Mouse (Mus musculus): ENCODE results near the gene Gcdh. TPM values are rescaled to one million over a fixed set of nuclear protein-coding genes. Genes with fewer than 3 reads are reported as not detected.
A peak's percentile ranks its signal among the peaks of the same experiment; 100 is the strongest.

The Gcdh gene
- polyA plus RNA-seq, 1 experiment from 2014 or later: 25.9 TPM

DNA sequence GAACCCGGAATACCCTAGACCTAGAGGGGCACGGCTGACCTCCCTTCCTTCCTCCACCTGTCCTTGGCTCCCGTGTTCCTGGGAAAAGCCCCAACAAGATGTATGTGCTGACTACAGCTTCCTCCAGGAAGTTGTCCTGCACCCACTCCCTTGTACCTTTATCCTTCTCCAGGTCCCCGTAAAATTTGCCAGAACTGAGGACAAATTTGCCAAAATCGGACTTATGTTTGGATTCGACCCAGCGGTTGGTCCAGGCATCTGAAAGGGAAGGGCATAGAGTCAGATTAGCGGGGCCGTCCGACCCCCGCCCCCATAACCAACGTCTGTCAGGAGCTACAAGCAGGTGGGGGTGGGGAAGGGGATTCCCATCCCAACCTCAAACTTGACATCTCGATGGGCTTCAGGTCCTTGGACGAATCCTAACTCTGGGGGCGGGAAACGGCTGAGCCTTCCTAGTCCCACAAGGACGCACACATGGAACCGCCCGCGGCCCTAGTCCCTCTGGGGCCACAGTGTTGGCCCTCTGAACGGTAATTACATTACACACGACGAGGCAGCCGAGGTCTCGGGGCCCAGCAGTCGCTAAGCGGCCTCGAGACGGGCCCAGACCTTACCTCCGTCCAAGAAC lies 47.5 kb downstream of the Gcdh start:
- under 1% methylated on average over 30 of the region's 30 CpGs for WGBS
- H3K36me3 ChIP-seq (ENCODE audit: control insufficient read depth, insufficient read depth, low read length): peaks cover 42% of the 10 kb centered on the region
- H3K27ac ChIP-seq (replicated peaks; ENCODE audit: low read depth, low read length): peak overlapping the region; percentile 88
- peak overlapping the region; percentile 97 for H3K4me3 ChIP-seq (replicated peaks; ENCODE audit: low read depth, low read length)
- H3K4me1 ChIP-seq (ENCODE audit: control insufficient read depth, insufficient read depth, low read length): peaks cover 22% of the 10 kb centered on the region
- H3K9me3 ChIP-seq (ENCODE audit: control insufficient read depth, low read length): no peaks in the 10 kb centered on the region
- peak overlapping the region; percentile 95 for H3K9ac ChIP-seq (replicated peaks; ENCODE audit: low read length)
- ATAC-seq (ENCODE audit: low FRiP score, low TSS enrichment) (peak; percentile 36; the same call in 1 of the 2 replicates), DNase-seq (no peak)
- H3K4me2 ChIP-seq (ENCODE audit: low read length): peak overlapping the region; percentile 89
- no peaks in the 10 kb centered on the region for H3K27me3 ChIP-seq (ENCODE audit: control insufficient read depth, insufficient read depth, low read length)

DNA sequence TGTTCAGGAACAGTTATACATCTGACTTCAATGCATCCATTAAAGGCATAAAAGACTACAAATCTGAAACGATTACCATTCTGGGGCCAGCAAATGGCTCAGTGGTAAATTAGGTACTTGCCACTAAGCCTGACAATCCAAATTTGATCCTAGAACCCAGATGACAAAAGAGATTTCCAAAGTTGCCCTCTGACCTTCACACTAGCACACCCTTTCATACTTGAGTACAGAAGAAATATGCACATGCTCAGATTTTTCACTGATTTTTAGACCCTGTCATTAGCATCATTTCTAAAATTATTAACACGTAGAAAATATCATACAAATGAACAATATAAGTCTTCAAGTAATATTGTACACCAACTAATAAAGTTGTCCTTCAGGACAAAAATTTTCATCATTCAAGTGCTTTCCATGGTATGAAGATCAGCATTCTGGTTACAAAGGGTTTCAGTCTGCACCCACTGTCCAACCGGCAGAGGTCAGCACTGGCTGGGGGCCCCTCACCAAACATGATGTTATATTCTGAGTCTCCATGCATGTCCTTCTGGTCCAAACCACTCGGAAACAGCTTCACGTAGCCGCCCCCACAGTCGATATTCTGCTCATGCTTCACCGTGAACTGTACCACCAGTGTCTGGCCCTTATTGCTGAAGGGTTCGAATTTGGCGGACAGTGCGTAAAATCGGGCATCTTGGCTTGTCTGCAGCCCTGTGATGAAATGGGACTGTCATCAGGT lies 48.2 kb downstream of the Gcdh start:
- Histone ChIP-seq H3K27ac (replicated peaks; ENCODE audit: low read depth, low read length) (peak overlapping the region; percentile 66), H3K27me3 (ENCODE audit: control insufficient read depth, insufficient read depth, low read length) (no peaks in the 10 kb centered on the region), H3K4me1 (ENCODE audit: control insufficient read depth, insufficient read depth, low read length) (peaks cover 22% of the 10 kb centered on the region), H3K4me3 (replicated peaks; ENCODE audit: low read depth, low read length) (peak overlapping the region; percentile 97), H3K4me2 (ENCODE audit: low read length) (peak overlapping the region; percentile 89), H3K36me3 (ENCODE audit: control insufficient read depth, insufficient read depth, low read length) (peaks cover 42% of the 10 kb centered on the region), H3K9me3 (ENCODE audit: control insufficient read depth, low read length) (no peaks in the 10 kb centered on the region), H3K9ac (replicated peaks; ENCODE audit: low read length) (peak overlapping the region; percentile 95)
- WGBS: 16% methylated on average over 12 of the region's 12 CpGs
- DNase-seq: peak; percentile 64
- no peak for ATAC-seq (ENCODE audit: low FRiP score, low TSS enrichment)

DNA sequence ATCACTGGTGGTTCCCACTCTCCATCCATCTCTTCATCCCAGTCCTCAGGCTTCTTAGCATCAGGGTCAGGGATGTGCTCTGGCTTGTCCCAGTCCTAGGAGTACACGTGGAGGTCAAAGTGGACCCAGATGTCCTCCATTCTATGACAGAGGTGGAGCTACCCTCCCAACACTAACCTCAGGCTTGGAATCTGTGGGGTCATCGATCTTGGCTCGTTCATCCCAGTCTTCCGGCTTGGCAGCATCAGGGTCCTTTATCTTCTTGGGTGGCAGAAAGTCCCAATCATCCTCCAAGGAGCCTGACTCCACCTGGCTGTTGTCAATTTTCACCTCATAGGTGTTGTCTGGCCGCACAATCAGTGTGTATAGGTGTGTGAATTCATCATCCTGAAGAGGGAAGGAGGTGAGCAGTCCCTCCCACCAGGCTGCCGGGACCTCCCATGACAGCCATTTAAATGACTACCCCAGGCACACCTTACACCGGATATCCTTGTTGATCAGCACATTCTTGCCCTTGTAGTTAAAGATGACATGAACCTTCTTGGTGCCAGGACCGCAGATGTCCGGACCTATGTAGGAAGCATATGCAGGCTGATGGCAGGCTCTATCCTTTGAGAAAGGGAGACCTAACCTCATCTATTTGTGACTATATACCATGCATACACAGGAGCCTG lies 49.2 kb downstream of the Gcdh start:
- 93% methylated on average over 9 of the region's 9 CpGs for WGBS
- ATAC-seq (ENCODE audit: low FRiP score, low TSS enrichment) (no peak), DNase-seq (no peak)
- peaks cover 25% of the 10 kb centered on the region for H3K4me1 ChIP-seq (ENCODE audit: control insufficient read depth, insufficient read depth, low read length)
- no peaks in the 10 kb centered on the region for H3K9me3 ChIP-seq (ENCODE audit: control insufficient read depth, low read length)
- H3K4me2 ChIP-seq (ENCODE audit: low read length): peak overlapping the region; percentile 89
- peak overlapping the region; percentile 97 for H3K4me3 ChIP-seq (replicated peaks; ENCODE audit: low read depth, low read length)
- H3K36me3 ChIP-seq (ENCODE audit: control insufficient read depth, insufficient read depth, low read length): peaks cover 42% of the 10 kb centered on the region
- no peak overlapping the region for H3K27ac ChIP-seq (replicated peaks; ENCODE audit: low read depth, low read length)
- no peaks in the 10 kb centered on the region for H3K27me3 ChIP-seq (ENCODE audit: control insufficient read depth, insufficient read depth, low read length)
- peak overlapping the region; percentile 95; the same call in 1 of the 2 replicates for H3K9ac ChIP-seq (replicated peaks; ENCODE audit: low read length)

- no peaks in the 10 kb centered on the region for H3K9me3 ChIP-seq (ENCODE audit: control insufficient read depth, low read length)
- H3K27ac ChIP-seq (replicated peaks; ENCODE audit: low read depth, low read length): no peak overlapping the region
- no peak for DNase-seq
- no peaks in the 10 kb centered on the region for H3K27me3 ChIP-seq (ENCODE audit: control insufficient read depth, insufficient read depth, low read length)
- 82% methylated on average over 1 of the region's 1 CpGs for WGBS
- no peak overlapping the region for H3K4me3 ChIP-seq (replicated peaks; ENCODE audit: low read depth, low read length)
- peaks cover 61% of the 10 kb centered on the region for H3K36me3 ChIP-seq (ENCODE audit: control insufficient read depth, insufficient read depth, low read length)
- ATAC-seq (ENCODE audit: low FRiP score, low TSS enrichment): no peak
- no peak overlapping the region for H3K9ac ChIP-seq (replicated peaks; ENCODE audit: low read length)
- H3K4me1 ChIP-seq (ENCODE audit: control insufficient read depth, insufficient read depth, low read length): peaks cover 21% of the 10 kb centered on the region
- no peak overlapping the region for H3K4me2 ChIP-seq (ENCODE audit: low read length)
Measured at GRCm38 (mm10) chr8:84841514-84841913, 52.2 kb downstream of the Gcdh start.

- H3K27me3 ChIP-seq (ENCODE audit: control insufficient read depth, insufficient read depth, low read length): no peaks in the 10 kb centered on the region
- peak within 1 kb of the TSS; percentile 87 for H3K4me3 ChIP-seq (replicated peaks; ENCODE audit: low read depth, low read length)
- H3K9ac ChIP-seq (replicated peaks; ENCODE audit: low read length): peak within 1 kb of the TSS; percentile 86
- peaks cover 20% of the 10 kb centered on the region for H3K4me1 ChIP-seq (ENCODE audit: control insufficient read depth, insufficient read depth, low read length)
- no peaks in the 10 kb centered on the region for H3K9me3 ChIP-seq (ENCODE audit: control insufficient read depth, low read length)
- peak; percentile 94 for ATAC-seq (ENCODE audit: low FRiP score, low TSS enrichment)
- WGBS: under 1% methylated on average over 55 of the region's 55 CpGs
- H3K27ac ChIP-seq (replicated peaks; ENCODE audit: low read depth, low read length): peak within 1 kb of the TSS; percentile 86
- peaks cover 72% of the 10 kb centered on the region for H3K36me3 ChIP-seq (ENCODE audit: control insufficient read depth, insufficient read depth, low read length)
- peak within 1 kb of the TSS; percentile 73 for H3K4me2 ChIP-seq (ENCODE audit: low read length)
- peak; percentile 98 for DNase-seq
Measured at GRCm38 (mm10) chr8:84840248-84840999, 53.3 kb downstream of the Gcdh start, which contains the start of gene Rad23a. Rad23a (minus strand) TSS chr8:84840665.

DNA sequence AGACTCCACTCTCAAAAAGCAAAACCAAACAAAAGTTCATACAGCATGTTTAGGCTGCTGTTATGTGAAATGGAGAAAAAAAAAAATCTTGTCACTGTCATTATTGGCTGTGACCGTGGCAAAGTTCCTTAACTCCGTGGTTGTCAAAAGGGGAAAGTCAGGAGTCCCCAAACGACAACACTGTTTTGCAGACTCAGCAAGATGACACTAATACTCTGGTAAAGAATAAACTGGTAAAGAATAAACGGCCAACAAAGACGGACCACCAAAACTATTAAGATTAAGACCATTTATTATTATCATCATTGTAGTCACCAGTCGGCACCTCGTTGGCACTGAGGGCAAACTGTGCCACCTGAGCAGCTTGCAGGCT lies 53.9 kb downstream of the Gcdh start:
- WGBS: 3% methylated on average over 7 of the region's 7 CpGs
- peaks cover 72% of the 10 kb centered on the region for H3K36me3 ChIP-seq (ENCODE audit: control insufficient read depth, insufficient read depth, low read length)
- H3K27me3 ChIP-seq (ENCODE audit: control insufficient read depth, insufficient read depth, low read length): no peaks in the 10 kb centered on the region
- H3K27ac ChIP-seq (replicated peaks; ENCODE audit: low read depth, low read length): peak overlapping the region; percentile 86
- peak overlapping the region; percentile 87 for H3K4me3 ChIP-seq (replicated peaks; ENCODE audit: low read depth, low read length)
- DNase-seq (no peak), ATAC-seq (ENCODE audit: low FRiP score, low TSS enrichment) (no peak)
- peak overlapping the region; percentile 73 for H3K4me2 ChIP-seq (ENCODE audit: low read length)
- no peaks in the 10 kb centered on the region for H3K9me3 ChIP-seq (ENCODE audit: control insufficient read depth, low read length)
- peaks cover 14% of the 10 kb centered on the region for H3K4me1 ChIP-seq (ENCODE audit: control insufficient read depth, insufficient read depth, low read length)
- H3K9ac ChIP-seq (replicated peaks; ENCODE audit: low read length): peak overlapping the region; percentile 86

GRCm38 (mm10) chr8:84839411-84839810 lies 54.3 kb downstream of the Gcdh start:
- 92% methylated on average over 2 of the region's 2 CpGs for WGBS
- Histone ChIP-seq H3K4me3 (replicated peaks; ENCODE audit: low read depth, low read length) (peak overlapping the region; percentile 87), H3K4me1 (ENCODE audit: control insufficient read depth, insufficient read depth, low read length) (peaks cover 9% of the 10 kb centered on the region), H3K27me3 (ENCODE audit: control insufficient read depth, insufficient read depth, low read length) (no peaks in the 10 kb centered on the region), H3K9me3 (ENCODE audit: control insufficient read depth, low read length) (no peaks in the 10 kb centered on the region), H3K4me2 (ENCODE audit: low read length) (peak overlapping the region; percentile 73), H3K9ac (replicated peaks; ENCODE audit: low read length) (peak overlapping the region; percentile 86; the same call in 1 of the 2 replicates), H3K36me3 (ENCODE audit: control insufficient read depth, insufficient read depth, low read length) (peaks cover 72% of the 10 kb centered on the region), H3K27ac (replicated peaks; ENCODE audit: low read depth, low read length) (no peak overlapping the region)
- ATAC-seq (ENCODE audit: low FRiP score, low TSS enrichment): no peak
- DNase-seq: no peak

DNA sequence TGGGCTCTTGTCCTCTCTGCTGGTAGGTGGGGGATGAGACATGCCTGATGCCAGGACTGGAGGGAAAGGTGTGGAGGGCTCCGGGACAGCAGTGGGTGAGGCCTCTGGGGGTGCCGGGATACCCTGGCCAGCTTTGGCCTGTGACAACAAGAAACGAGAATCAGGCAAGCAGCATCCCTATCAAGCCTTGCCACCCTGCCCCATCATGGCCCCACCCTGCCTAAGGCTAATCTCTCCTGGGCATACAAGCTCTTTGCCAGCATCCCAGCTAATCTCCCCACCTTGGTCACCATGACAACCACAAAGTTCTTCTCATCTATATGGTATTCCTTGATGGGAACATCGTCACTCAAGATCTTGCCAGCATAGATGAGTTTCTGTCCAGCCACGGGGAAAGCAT lies 55.2 kb downstream of the Gcdh start:
- no peak for ATAC-seq (ENCODE audit: low FRiP score, low TSS enrichment)
- Histone ChIP-seq H3K9ac (replicated peaks; ENCODE audit: low read length) (no peak overlapping the region), H3K4me1 (ENCODE audit: control insufficient read depth, insufficient read depth, low read length) (peaks cover 6% of the 10 kb centered on the region; the same call in 1 of the 2 replicates), H3K36me3 (ENCODE audit: control insufficient read depth, insufficient read depth, low read length) (peaks cover 72% of the 10 kb centered on the region), H3K4me2 (ENCODE audit: low read length) (no peak overlapping the region), H3K27me3 (ENCODE audit: control insufficient read depth, insufficient read depth, low read length) (no peaks in the 10 kb centered on the region), H3K9me3 (ENCODE audit: control insufficient read depth, low read length) (no peaks in the 10 kb centered on the region), H3K4me3 (replicated peaks; ENCODE audit: low read depth, low read length) (no peak overlapping the region), H3K27ac (replicated peaks; ENCODE audit: low read depth, low read length) (no peak overlapping the region)
- WGBS: 90% methylated on average over 5 of the region's 5 CpGs
- DNase-seq: no peak
